Mouse (Mus musculus) lung, adult 18-20 months (tissue): Measurements from ENCODE around the gene Cryba1.

ENCODE experiments used
- DNase-seq, 2 experiments: peaks; one replicate each; pipeline ENCODE4 v3.0.0; 2022; ENCODE audit warnings: mixed read lengths in 2 of 2

Gene Cryba1

GRCm38 (mm10) chr11:77713736-77714135, 11.3 kb downstream of the Cryba1 start:
- no peak for DNase-seq

- DNase-seq, result no peak
Observed at GRCm38 (mm10) chr11:77709039-77709438, 16.0 kb downstream of the Cryba1 start.

- DNase-seq, result no peak
Observed at GRCm38 (mm10) chr11:77705920-77706319, 19.2 kb downstream of the Cryba1 start.

GRCm38 (mm10) chr11:77697232-77697631, 27.9 kb downstream of the Cryba1 start:
- no peak for DNase-seq

GRCm38 (mm10) chr11:77693026-77693425, 32.1 kb downstream of the Cryba1 start:
- no peak for DNase-seq

GRCm38 (mm10) chr11:77687541-77688131, 37.4 kb downstream of the Cryba1 start:
- peak; percentile 52 to 53 for DNase-seq

- DNase-seq, result peak; percentile 67 to 73
Observed at GRCm38 (mm10) chr11:77686841-77687540, 38.1 kb downstream of the Cryba1 start.

GRCm38 (mm10) chr11:77686346-77686840, 38.7 kb downstream of the Cryba1 start:
- peak; percentile 39 to 46 for DNase-seq

GRCm38 (mm10) chr11:77685383-77686265, 39.5 kb downstream of the Cryba1 start, which contains the start of gene Nufip2:
Nufip2 (plus strand) TSS chr11:77686155.
- DNase-seq, result peak; percentile 99 to 100

- DNase-seq, result no peak
Observed at GRCm38 (mm10) chr11:77684896-77685295, 40.2 kb downstream of the Cryba1 start.

GRCm38 (mm10) chr11:77680018-77680417, 45.1 kb downstream of the Cryba1 start:
- DNase-seq, result no peak

- no peak for DNase-seq
Observed at GRCm38 (mm10) chr11:77673428-77673991, 51.6 kb downstream of the Cryba1 start.

- no peak for DNase-seq
Observed at GRCm38 (mm10) chr11:77672746-77673145, 52.3 kb downstream of the Cryba1 start.
